Mouse (Mus musculus): ENCODE measurements around the gene Tmc5. TPM values are rescaled to one million over a fixed set of nuclear protein-coding genes. Genes with fewer than 3 reads are reported as not detected.
A peak's percentile ranks its signal among the peaks of the same experiment; 100 is the strongest.

The Tmc5 gene
- polyA plus RNA-seq (2014; fragmentation: Nextera tagmentation; extraction: Ambion mirVana) = 0.08 and 0.20 TPM in 2 replicates

DNA sequence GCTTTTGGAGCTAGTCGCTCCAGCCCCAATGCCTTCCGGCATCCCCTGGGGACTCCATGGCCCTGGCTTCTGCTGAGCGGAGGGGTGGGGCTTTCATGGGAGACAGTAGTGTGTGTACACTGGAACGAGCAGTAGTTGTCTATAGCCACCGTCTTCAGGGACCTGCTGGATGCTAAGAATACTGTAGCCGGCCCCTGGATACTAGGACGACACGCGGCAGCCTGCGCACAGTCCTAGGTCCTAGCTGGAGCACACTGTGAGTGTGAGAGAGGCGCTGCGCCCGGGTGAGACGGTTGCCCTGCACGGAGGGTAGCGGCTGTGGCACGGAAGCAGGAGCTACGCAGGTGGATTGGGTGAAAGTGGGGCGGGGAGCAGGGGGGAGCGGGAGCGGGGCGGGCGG, at the start of gene Tmc5:
Gene Tmc5 (plus strand): TSS at position 97 of the 400 bp plus-strand sequence.
- Histone ChIP-seq H3K9ac (ENCODE audit: low read depth, low read length) (peak within 1 kb of the TSS; percentile 49), H3K27me3 (ENCODE audit: control insufficient read depth, insufficient read depth, low read length) (peaks cover 15% of the 10 kb centered on the region), H3K9me3 (ENCODE audit: control insufficient read depth, low read length) (no peaks in the 10 kb centered on the region), H3K4me2 (replicated peaks; ENCODE audit: low read depth, low read length) (peak within 1 kb of the TSS; percentile 47), H3K4me1 (replicated peaks; ENCODE audit: control insufficient read depth, insufficient read depth, low read length) (peaks cover 16% of the 10 kb centered on the region), H3K36me3 (ENCODE audit: control insufficient read depth, insufficient read depth, low read length) (no peaks in the 10 kb centered on the region), H3K4me3 (ENCODE audit: low read depth, low read length) (peak within 1 kb of the TSS; percentile 22), H3K27ac (ENCODE audit: low read depth, low read length) (no peak within 1 kb of the TSS)
- DNase-seq (ENCODE audit: low spot score) (peak; percentile 31), ATAC-seq (ENCODE audit: low FRiP score) (no peak)
- WGBS = 6% methylated on average over 23 of the region's 23 CpGs

- no peak overlapping the region for H3K27ac ChIP-seq (ENCODE audit: low read depth, low read length)
- H3K9ac ChIP-seq (ENCODE audit: low read depth, low read length) = no peak overlapping the region
- H3K4me3 ChIP-seq (ENCODE audit: low read depth, low read length) = no peak overlapping the region
- no peaks in the 10 kb centered on the region for H3K36me3 ChIP-seq (ENCODE audit: control insufficient read depth, insufficient read depth, low read length)
- no peaks in the 10 kb centered on the region for H3K27me3 ChIP-seq (ENCODE audit: control insufficient read depth, insufficient read depth, low read length)
- H3K4me2 ChIP-seq (replicated peaks; ENCODE audit: low read depth, low read length) = no peak overlapping the region
- no peaks in the 10 kb centered on the region for H3K4me1 ChIP-seq (replicated peaks; ENCODE audit: control insufficient read depth, insufficient read depth, low read length)
- 77% methylated on average over 10 of the region's 10 CpGs for WGBS
- no peak for DNase-seq (ENCODE audit: low spot score)
- no peaks in the 10 kb centered on the region for H3K9me3 ChIP-seq (ENCODE audit: control insufficient read depth, low read length)
- ATAC-seq (ENCODE audit: low FRiP score) = no peak
Observed at GRCm38 (mm10) chr7:118547451-118547850, 49.6 kb upstream of the Tmc5 start.

DNA sequence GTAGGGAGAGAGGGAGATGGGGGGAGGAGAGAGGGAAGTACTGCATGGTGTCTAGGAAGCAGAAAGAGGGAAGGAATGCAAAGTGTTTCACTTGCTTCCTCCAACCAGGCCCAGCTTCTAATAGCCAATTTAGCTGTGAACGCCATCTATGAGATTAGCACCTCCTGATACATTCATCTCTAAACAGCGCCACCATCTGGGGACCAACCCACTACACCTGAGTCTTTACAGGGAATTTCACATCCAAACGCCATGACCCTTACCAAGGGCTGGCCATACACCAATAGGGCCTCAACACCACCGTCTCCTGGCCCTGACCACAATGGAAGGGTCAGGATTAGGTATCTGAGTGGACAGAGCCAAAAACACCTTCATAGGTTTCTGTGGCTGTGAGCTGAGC, 43.2 kb upstream of the Tmc5 start:
- H3K27me3 ChIP-seq (ENCODE audit: control insufficient read depth, insufficient read depth, low read length) = no peaks in the 10 kb centered on the region
- H3K4me3 ChIP-seq (ENCODE audit: low read depth, low read length) = no peak overlapping the region
- no peaks in the 10 kb centered on the region for H3K36me3 ChIP-seq (ENCODE audit: control insufficient read depth, insufficient read depth, low read length)
- no peaks in the 10 kb centered on the region for H3K9me3 ChIP-seq (ENCODE audit: control insufficient read depth, low read length)
- H3K4me2 ChIP-seq (replicated peaks; ENCODE audit: low read depth, low read length) = no peak overlapping the region
- H3K9ac ChIP-seq (ENCODE audit: low read depth, low read length) = no peak overlapping the region
- H3K27ac ChIP-seq (ENCODE audit: low read depth, low read length) = no peak overlapping the region
- DNase-seq (ENCODE audit: low spot score) (no peak), ATAC-seq (ENCODE audit: low FRiP score) (no peak)
- H3K4me1 ChIP-seq (replicated peaks; ENCODE audit: control insufficient read depth, insufficient read depth, low read length) = no peaks in the 10 kb centered on the region
- 72% methylated on average over 4 of the region's 4 CpGs for WGBS

DNA sequence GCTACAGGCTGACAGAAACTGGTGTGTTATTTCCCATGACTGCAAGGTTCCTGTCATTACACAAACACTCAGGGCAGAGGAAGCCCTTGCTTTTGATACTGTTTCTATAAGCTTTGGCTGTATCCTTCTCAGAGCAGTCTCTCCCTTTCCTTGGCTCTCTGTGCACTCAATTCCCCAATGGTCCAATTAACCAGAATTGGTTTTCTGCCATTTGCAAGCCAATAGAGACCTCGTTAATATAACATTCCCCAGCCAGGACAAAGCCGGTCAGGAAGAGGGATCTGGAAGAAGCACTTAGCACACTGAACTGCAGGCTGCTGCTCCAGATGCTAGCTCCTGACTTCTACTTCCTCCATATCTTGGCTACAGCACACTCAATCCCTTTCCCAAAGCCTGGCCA, 42.8 kb upstream of the Tmc5 start:
- Histone ChIP-seq H3K9me3 (ENCODE audit: control insufficient read depth, low read length) (no peaks in the 10 kb centered on the region), H3K27ac (ENCODE audit: low read depth, low read length) (no peak overlapping the region), H3K36me3 (ENCODE audit: control insufficient read depth, insufficient read depth, low read length) (no peaks in the 10 kb centered on the region), H3K9ac (ENCODE audit: low read depth, low read length) (no peak overlapping the region), H3K4me3 (ENCODE audit: low read depth, low read length) (no peak overlapping the region), H3K4me2 (replicated peaks; ENCODE audit: low read depth, low read length) (no peak overlapping the region), H3K27me3 (ENCODE audit: control insufficient read depth, insufficient read depth, low read length) (no peaks in the 10 kb centered on the region), H3K4me1 (replicated peaks; ENCODE audit: control insufficient read depth, insufficient read depth, low read length) (no peaks in the 10 kb centered on the region)
- DNase-seq (ENCODE audit: low spot score) = no peak
- WGBS = 93% methylated on average over 2 of the region's 2 CpGs
- ATAC-seq (ENCODE audit: low FRiP score) = no peak

DNA sequence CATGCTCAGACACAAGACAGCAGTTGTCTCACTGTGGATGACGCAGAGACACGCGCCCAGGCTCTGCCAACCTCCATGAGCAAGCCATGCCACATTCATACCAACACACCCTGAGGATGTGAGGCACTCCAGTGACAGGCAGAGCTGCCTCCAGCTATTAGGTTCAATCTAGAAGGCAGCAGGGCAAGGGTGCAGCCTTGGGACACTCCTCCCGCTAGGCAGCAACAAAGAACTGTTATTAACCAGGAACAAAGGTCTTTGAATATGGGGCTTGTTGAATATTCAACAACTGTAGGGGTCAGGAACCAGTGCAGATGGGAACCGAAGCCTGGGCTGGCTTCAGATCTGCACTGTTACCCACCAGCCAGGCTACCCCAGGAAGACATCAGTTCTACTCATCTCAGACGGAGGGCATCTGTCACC, 28.0 kb upstream of the Tmc5 start:
- Histone ChIP-seq H3K9ac (ENCODE audit: low read depth, low read length) (no peak overlapping the region), H3K36me3 (ENCODE audit: control insufficient read depth, insufficient read depth, low read length) (no peaks in the 10 kb centered on the region), H3K27ac (ENCODE audit: low read depth, low read length) (peak overlapping the region; percentile 36; the same call in 1 of the 2 replicates), H3K27me3 (ENCODE audit: control insufficient read depth, insufficient read depth, low read length) (no peaks in the 10 kb centered on the region), H3K9me3 (ENCODE audit: control insufficient read depth, low read length) (no peaks in the 10 kb centered on the region), H3K4me1 (replicated peaks; ENCODE audit: control insufficient read depth, insufficient read depth, low read length) (no peaks in the 10 kb centered on the region; the same call in 1 of the 2 replicates), H3K4me3 (ENCODE audit: low read depth, low read length) (no peak overlapping the region), H3K4me2 (replicated peaks; ENCODE audit: low read depth, low read length) (no peak overlapping the region)
- DNase-seq (ENCODE audit: low spot score) (peak; percentile 55), ATAC-seq (ENCODE audit: low FRiP score) (peak; percentile 85)
- 40% methylated on average over 6 of the region's 6 CpGs for WGBS

DNA sequence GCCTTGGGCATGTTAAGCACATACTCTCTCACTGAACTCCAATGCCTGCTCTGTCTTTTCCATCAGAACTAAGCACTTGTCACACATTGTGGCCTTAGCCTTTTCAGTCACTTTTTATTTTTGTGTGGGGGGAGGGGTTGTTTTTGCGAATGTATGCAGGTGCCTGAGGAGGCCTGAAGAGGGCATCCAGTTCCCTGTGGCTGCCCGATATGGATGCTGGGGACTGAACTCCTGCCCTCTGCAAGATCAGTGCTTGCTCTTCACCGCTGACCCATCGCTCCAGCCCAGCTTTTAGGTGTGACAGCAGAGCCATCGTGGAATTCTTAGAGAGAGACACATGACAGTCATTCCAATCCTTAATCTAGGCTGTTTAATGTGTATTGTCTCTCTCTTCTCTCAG, 25.7 kb upstream of the Tmc5 start:
- Histone ChIP-seq H3K4me2 (replicated peaks; ENCODE audit: low read depth, low read length) (no peak overlapping the region), H3K27ac (ENCODE audit: low read depth, low read length) (no peak overlapping the region), H3K9me3 (ENCODE audit: control insufficient read depth, low read length) (no peaks in the 10 kb centered on the region), H3K4me3 (ENCODE audit: low read depth, low read length) (no peak overlapping the region), H3K36me3 (ENCODE audit: control insufficient read depth, insufficient read depth, low read length) (no peaks in the 10 kb centered on the region), H3K9ac (ENCODE audit: low read depth, low read length) (no peak overlapping the region), H3K4me1 (replicated peaks; ENCODE audit: control insufficient read depth, insufficient read depth, low read length) (no peaks in the 10 kb centered on the region; the same call in 1 of the 2 replicates), H3K27me3 (ENCODE audit: control insufficient read depth, insufficient read depth, low read length) (no peaks in the 10 kb centered on the region)
- 50% methylated on average over 5 of the region's 5 CpGs for WGBS
- no peak for DNase-seq (ENCODE audit: low spot score)
- ATAC-seq (ENCODE audit: low FRiP score) = no peak

- H3K27me3 ChIP-seq (ENCODE audit: control insufficient read depth, insufficient read depth, low read length) = no peaks in the 10 kb centered on the region
- no peaks in the 10 kb centered on the region; the same call in 1 of the 2 replicates for H3K4me1 ChIP-seq (replicated peaks; ENCODE audit: control insufficient read depth, insufficient read depth, low read length)
- H3K36me3 ChIP-seq (ENCODE audit: control insufficient read depth, insufficient read depth, low read length) = no peaks in the 10 kb centered on the region
- H3K4me3 ChIP-seq (ENCODE audit: low read depth, low read length) = no peak overlapping the region
- no peak overlapping the region for H3K9ac ChIP-seq (ENCODE audit: low read depth, low read length)
- no peaks in the 10 kb centered on the region for H3K9me3 ChIP-seq (ENCODE audit: control insufficient read depth, low read length)
- 56% methylated on average over 5 of the region's 5 CpGs for WGBS
- DNase-seq (ENCODE audit: low spot score) (no peak), ATAC-seq (ENCODE audit: low FRiP score) (no peak)
- H3K27ac ChIP-seq (ENCODE audit: low read depth, low read length) = no peak overlapping the region
- H3K4me2 ChIP-seq (replicated peaks; ENCODE audit: low read depth, low read length) = no peak overlapping the region
Observed at GRCm38 (mm10) chr7:118572039-118572438, 25.1 kb upstream of the Tmc5 start.

DNA sequence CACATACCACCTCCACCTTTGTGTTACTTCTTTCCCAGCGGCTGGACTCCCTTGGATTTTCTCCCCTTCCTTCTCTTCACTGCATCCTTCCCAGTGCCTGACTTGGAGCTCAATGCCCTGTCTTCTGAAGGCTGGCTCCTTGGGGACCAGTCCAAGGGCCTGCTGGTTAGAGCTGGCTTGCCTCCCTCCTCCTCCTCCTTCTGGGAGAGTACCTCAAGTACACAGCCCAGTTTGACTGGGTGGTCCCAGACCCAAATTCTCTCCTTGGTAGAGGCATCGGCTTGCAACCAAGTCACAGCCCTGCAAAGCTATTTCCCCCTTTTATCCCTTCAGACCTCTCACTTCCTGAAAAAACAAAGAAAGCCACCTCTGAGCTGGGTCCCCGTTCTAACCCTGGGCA, 18.8 kb upstream of the Tmc5 start:
- WGBS = 78% methylated on average over 3 of the region's 3 CpGs
- H3K4me3 ChIP-seq (ENCODE audit: low read depth, low read length) = no peak overlapping the region
- DNase-seq (ENCODE audit: low spot score) = no peak
- no peaks in the 10 kb centered on the region for H3K9me3 ChIP-seq (ENCODE audit: control insufficient read depth, low read length)
- no peaks in the 10 kb centered on the region for H3K4me1 ChIP-seq (replicated peaks; ENCODE audit: control insufficient read depth, insufficient read depth, low read length)
- no peaks in the 10 kb centered on the region for H3K27me3 ChIP-seq (ENCODE audit: control insufficient read depth, insufficient read depth, low read length)
- H3K4me2 ChIP-seq (replicated peaks; ENCODE audit: low read depth, low read length) = no peak overlapping the region
- H3K36me3 ChIP-seq (ENCODE audit: control insufficient read depth, insufficient read depth, low read length) = no peaks in the 10 kb centered on the region
- no peak overlapping the region for H3K9ac ChIP-seq (ENCODE audit: low read depth, low read length)
- ATAC-seq (ENCODE audit: low FRiP score) = no peak
- no peak overlapping the region for H3K27ac ChIP-seq (ENCODE audit: low read depth, low read length)

GRCm38 (mm10) chr7:118579938-118580337, 17.2 kb upstream of the Tmc5 start:
- 74% methylated on average over 2 of the region's 2 CpGs for WGBS
- Histone ChIP-seq H3K4me3 (ENCODE audit: low read depth, low read length) (no peak overlapping the region), H3K4me2 (replicated peaks; ENCODE audit: low read depth, low read length) (no peak overlapping the region), H3K27me3 (ENCODE audit: control insufficient read depth, insufficient read depth, low read length) (no peaks in the 10 kb centered on the region), H3K36me3 (ENCODE audit: control insufficient read depth, insufficient read depth, low read length) (no peaks in the 10 kb centered on the region), H3K4me1 (replicated peaks; ENCODE audit: control insufficient read depth, insufficient read depth, low read length) (no peaks in the 10 kb centered on the region), H3K9me3 (ENCODE audit: control insufficient read depth, low read length) (no peaks in the 10 kb centered on the region), H3K27ac (ENCODE audit: low read depth, low read length) (no peak overlapping the region), H3K9ac (ENCODE audit: low read depth, low read length) (no peak overlapping the region)
- DNase-seq (ENCODE audit: low spot score) (no peak), ATAC-seq (ENCODE audit: low FRiP score) (no peak)
